Mouse (Mus musculus): ENCODE results near the gene Epsti1. TPM values are rescaled to one million over a fixed set of nuclear protein-coding genes. Genes with fewer than 3 reads are reported as not detected.

The Epsti1 gene
- total and polyA plus RNA-seq, 3 experiments, result not detected

DNA sequence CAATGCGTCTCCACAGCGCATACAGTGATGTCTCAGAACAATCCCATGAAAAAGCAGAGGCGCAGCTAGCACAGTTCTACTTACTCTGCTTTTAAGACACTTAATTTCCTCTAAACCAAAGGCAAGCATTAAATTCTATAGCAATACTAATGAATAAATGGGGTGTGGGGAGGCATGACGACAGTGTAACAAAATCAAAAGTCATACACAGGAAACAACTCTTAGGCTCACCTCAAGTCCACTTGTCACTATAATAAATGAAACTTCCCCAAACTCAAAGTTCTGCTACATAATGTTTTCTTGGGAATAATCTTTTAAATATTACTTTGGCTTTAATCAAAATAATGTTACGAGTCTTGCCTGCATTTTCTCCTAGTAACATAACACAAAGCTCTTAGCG, 39.5 kb upstream of the Epsti1 start:
- Histone ChIP-seq H3K9ac (ENCODE audit: control insufficient read depth, low read depth, low read length, poor library complexity, severe bottlenecking) (no peak overlapping the region), H3K27ac (ENCODE audit: control insufficient read depth, low read depth, low read length) (no peak overlapping the region), H3K27me3 (ENCODE audit: control insufficient read depth in 1 of 2, insufficient read depth in 2 of 2, low read length in 2 of 2) (no peaks in the 10 kb centered on the region), H3K4me1 (ENCODE audit: control insufficient read depth in 1 of 2, insufficient read depth in 2 of 2, low read length in 2 of 2) (no peaks in the 10 kb centered on the region), H3K9me3 (replicated peaks; ENCODE audit: insufficient read depth, low read length) (no peaks in the 10 kb centered on the region), H3K36me3 (ENCODE audit: control insufficient read depth in 1 of 2, insufficient read depth in 2 of 2, low read length in 2 of 2) (no peaks in the 10 kb centered on the region), H3K79me2 (ENCODE audit: control insufficient read depth, insufficient read depth, low read length, poor library complexity) (no peaks in the 10 kb centered on the region), H3K4me3 (ENCODE audit: control insufficient read depth in 1 of 2, insufficient read depth in 1 of 2, low read depth in 2 of 2, low read length in 2 of 2) (no peak overlapping the region)
- no peak for DNase-seq (ENCODE audit: low read depth, low spot score)
- TF ChIP-seq USF1 (IDR thresholded peaks at IDR 0.05; ENCODE audit: low read depth, low read length), result no peak
- no peak for TF ChIP-seq TAL1 (IDR thresholded peaks at IDR 0.05; ENCODE audit: low read length)

DNA sequence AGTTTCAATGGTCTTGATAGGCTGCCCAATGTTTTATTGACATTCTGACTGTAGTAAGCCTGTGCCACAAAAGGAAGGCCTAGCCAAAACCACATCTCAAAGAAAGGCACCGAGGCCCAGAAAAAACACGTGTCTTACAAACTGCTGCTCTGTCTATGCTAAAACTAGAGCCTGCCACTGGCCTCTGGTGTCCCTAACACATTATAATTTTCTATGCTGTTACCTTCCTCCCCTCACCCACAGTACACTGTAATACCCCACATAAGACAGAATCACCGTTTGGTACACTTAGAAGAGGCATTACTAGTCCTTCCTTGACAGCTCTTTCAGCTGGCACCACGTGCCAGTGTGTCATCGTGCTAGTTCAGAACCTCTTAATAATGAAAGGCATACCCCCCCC, 36.4 kb upstream of the Epsti1 start:
- no peaks in the 10 kb centered on the region for H3K79me2 ChIP-seq (ENCODE audit: control insufficient read depth, insufficient read depth, low read length, poor library complexity)
- TF ChIP-seq E2F4 (IDR thresholded peaks at IDR 0.05; ENCODE audit: borderline replicate concordance, low read depth, low read length) (no peak), HCFC1 (IDR thresholded peaks at IDR 0.05; ENCODE audit: low read depth, low read length) (no peak), JUND (IDR thresholded peaks at IDR 0.05; ENCODE audit: low read depth, low read length) (no peak), GABPA (IDR thresholded peaks at IDR 0.05; ENCODE audit: low read depth, low read length) (no peak), TAL1 (IDR thresholded peaks at IDR 0.05; ENCODE audit: low read length) (no peak), ZNF384 (IDR thresholded peaks at IDR 0.05; ENCODE audit: low read depth, low read length) (no peak), USF2 (IDR thresholded peaks at IDR 0.05; ENCODE audit: borderline replicate concordance in 1 of 2, insufficient read depth in 1 of 2, low read depth in 1 of 2, low read length in 2 of 2) (no peak), NELFE (IDR thresholded peaks at IDR 0.05; ENCODE audit: low read depth, low read length) (no peak), ZMIZ1 (IDR thresholded peaks at IDR 0.05; ENCODE audit: low read depth, low read length) (no peak), TBP (IDR thresholded peaks at IDR 0.05; ENCODE audit: low read depth, low read length) (no peak), SIN3A (IDR thresholded peaks at IDR 0.05; ENCODE audit: low read length) (no peak), MYB (IDR thresholded peaks at IDR 0.05; ENCODE audit: low read depth, low read length) (no peak)
- no peaks in the 10 kb centered on the region for H3K27me3 ChIP-seq (ENCODE audit: control insufficient read depth in 1 of 2, insufficient read depth in 2 of 2, low read length in 2 of 2)
- no peak overlapping the region for H3K27ac ChIP-seq (ENCODE audit: control insufficient read depth, low read depth, low read length)
- no peak overlapping the region for H3K4me3 ChIP-seq (ENCODE audit: control insufficient read depth in 1 of 2, insufficient read depth in 1 of 2, low read depth in 2 of 2, low read length in 2 of 2)
- H3K36me3 ChIP-seq (ENCODE audit: control insufficient read depth in 1 of 2, insufficient read depth in 2 of 2, low read length in 2 of 2), result no peaks in the 10 kb centered on the region
- H3K9ac ChIP-seq (ENCODE audit: control insufficient read depth, low read depth, low read length, poor library complexity, severe bottlenecking), result no peak overlapping the region
- H3K4me1 ChIP-seq (ENCODE audit: control insufficient read depth in 1 of 2, insufficient read depth in 2 of 2, low read length in 2 of 2), result no peaks in the 10 kb centered on the region
- no peak for DNase-seq (ENCODE audit: low read depth, low spot score)
- H3K9me3 ChIP-seq (replicated peaks; ENCODE audit: insufficient read depth, low read length), result no peaks in the 10 kb centered on the region

DNA sequence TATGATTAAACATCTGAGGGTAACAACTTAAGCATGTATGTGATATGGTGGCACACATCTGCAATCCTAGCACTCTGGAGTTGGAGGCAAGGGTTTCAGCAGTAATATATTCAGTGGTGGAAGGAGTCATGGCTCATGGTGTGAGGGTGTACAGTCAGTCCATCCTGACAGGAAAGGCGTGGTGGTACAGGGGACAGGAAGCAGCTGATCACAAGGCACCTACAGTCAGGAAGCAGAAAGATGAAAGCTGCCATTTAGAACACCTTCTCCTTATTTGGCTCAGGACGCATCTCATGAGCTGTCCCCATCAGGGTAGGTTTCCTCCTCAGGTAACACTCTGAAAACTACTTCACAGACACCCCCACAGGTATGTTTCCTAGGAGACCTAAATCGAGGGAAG, 33.1 kb upstream of the Epsti1 start:
- Histone ChIP-seq H3K9me3 (replicated peaks; ENCODE audit: insufficient read depth, low read length) (no peaks in the 10 kb centered on the region), H3K4me3 (ENCODE audit: control insufficient read depth in 1 of 2, insufficient read depth in 1 of 2, low read depth in 2 of 2, low read length in 2 of 2) (no peak overlapping the region), H3K27me3 (ENCODE audit: control insufficient read depth in 1 of 2, insufficient read depth in 2 of 2, low read length in 2 of 2) (no peaks in the 10 kb centered on the region), H3K79me2 (ENCODE audit: control insufficient read depth, insufficient read depth, low read length, poor library complexity) (no peaks in the 10 kb centered on the region), H3K4me1 (ENCODE audit: control insufficient read depth in 1 of 2, insufficient read depth in 2 of 2, low read length in 2 of 2) (no peaks in the 10 kb centered on the region), H3K36me3 (ENCODE audit: control insufficient read depth in 1 of 2, insufficient read depth in 2 of 2, low read length in 2 of 2) (no peaks in the 10 kb centered on the region), H3K27ac (ENCODE audit: control insufficient read depth, low read depth, low read length) (no peak overlapping the region), H3K9ac (ENCODE audit: control insufficient read depth, low read depth, low read length, poor library complexity, severe bottlenecking) (no peak overlapping the region)
- no peak for DNase-seq (ENCODE audit: low read depth, low spot score)
- TF ChIP-seq POLR2AphosphoS2 (IDR thresholded peaks at IDR 0.05; ENCODE audit: low read length) (no peak), ZC3H11A (IDR thresholded peaks at IDR 0.05; ENCODE audit: low read depth, low read length) (no peak), ZMIZ1 (IDR thresholded peaks at IDR 0.05; ENCODE audit: low read depth, low read length) (no peak), MYB (IDR thresholded peaks at IDR 0.05; ENCODE audit: low read depth, low read length) (no peak), MAFK (IDR thresholded peaks at IDR 0.05; ENCODE audit: borderline replicate concordance, low read depth, low read length) (no peak)
